Mouse (Mus musculus) brain, adult 2 months (tissue): ENCODE measurements around the gene Klk1b26.
"Not testable (repeated sequence)": the region's sequence is repeated elsewhere in the genome, so short reads cannot be mapped to it uniquely, and the experiment has no call there.

Experiments
- DNase-seq: peaks from one replicate; pipeline ENCODE4 v3.0.0; 2011; ENCODE audit warnings: low read depth, low spot score

Gene Klk1b26

DNA sequence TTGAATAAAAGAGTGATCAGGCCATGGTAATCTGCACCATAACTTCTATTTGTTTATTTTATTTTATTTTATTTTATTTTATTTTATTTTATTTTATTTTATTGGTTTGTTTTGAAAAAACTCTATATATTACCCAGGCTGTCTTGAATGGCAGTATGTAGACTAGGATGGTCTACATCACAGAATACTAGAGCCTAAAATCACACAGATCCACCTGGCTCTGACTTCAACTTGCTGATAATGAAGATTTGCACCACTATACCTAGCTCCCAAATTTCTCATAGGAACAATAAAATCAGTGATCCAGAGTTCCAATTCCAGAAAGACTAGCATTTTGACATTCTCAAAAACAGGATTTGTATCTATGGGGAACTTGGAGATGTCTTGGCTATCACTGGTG lies at the start of gene Klk1b26:
Gene Klk1b26 (plus strand): TSS at position 301 of the 400 bp plus-strand sequence.
- DNase-seq = not testable (repeated sequence)

DNA sequence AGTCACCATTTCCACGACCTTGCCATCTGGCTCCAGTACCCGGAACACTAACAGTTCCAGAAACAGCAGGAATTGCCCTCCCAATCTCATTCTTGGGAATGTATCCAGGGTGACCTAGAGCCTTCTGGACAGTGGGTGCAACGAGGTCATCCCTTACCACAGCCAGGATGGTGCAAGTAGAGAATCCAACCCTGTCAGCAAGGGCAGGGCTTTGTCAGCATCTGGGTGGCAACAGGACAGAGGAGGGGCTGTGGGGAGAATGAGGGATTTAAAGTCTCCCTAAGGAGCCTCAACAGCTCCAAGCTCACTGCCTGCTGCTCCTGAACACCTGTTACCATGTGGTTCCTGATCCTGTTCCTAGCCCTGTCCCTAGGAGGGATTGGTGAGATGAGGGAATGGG lies 45.5 kb upstream of the Klk1b26 start, which contains the start of gene Klk1b1:
Gene Klk1b1 (plus strand): TSS at position 301 of the 400 bp plus-strand sequence.
- DNase-seq = no peak

GRCm38 (mm10) chr7:43967058-43967457 lies 44.9 kb upstream of the Klk1b26 start:
- no peak for DNase-seq

DNA sequence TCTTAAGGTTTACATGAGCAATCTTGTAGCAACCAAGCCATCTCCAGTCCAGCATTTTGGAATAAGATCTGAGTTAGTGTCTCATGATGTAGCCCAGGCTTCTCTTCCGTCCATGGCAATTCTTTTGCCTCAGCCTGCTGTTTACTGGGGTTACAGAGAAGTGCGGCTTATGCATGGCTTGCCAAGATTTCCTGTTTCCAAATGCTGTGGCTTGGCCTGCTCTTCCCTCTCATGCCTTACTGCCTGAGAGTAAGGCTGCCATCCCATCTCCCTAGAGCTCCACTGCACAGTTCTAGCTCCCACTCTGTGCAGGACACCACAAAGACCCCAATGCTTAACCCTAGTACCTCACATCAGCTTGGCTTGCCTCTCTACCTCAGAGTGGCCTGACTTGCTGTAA lies 44.4 kb upstream of the Klk1b26 start:
- no peak for DNase-seq

DNA sequence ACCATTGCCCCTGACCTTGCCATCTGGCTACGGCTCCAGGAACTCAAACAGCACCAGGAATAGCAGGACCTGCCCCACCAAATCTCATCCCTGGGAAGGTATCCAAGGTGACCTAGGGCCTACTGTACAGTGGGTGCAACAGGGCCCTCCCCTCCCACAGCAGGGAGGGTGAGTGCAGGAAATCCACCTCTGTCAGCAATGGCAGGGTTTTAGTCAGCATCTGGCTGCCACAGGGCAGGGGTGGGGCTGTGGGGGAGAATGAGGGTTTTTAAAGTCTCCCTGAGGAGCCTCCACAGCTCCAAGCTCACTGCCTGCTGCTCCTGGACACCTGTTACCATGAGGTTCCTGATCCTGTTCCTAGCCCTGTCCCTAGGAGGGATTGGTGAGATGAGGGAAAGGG lies 36.2 kb upstream of the Klk1b26 start, which contains the start of gene Klk1b9:
Gene Klk1b9 (plus strand): TSS at position 301 of the 400 bp plus-strand sequence.
- DNase-seq = not testable (repeated sequence)

DNA sequence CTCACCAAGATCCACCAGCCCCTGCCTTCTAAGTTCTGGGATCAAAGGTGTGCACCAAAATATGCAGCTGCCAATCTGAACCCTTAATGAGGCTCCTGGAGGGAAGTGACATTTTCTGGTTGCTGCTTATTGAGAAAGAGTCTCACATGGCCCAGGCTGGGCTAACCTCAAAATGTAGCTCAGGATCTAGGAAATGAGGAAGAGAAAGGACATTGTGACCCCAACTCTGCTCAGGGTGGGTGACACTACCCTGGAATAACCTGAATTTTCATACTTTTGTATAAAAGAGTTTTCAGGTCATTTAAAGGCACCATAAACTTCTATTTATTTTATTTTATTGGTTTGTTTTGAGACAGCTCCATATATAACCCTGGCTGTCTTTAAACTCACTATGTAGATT lies 26.3 kb upstream of the Klk1b26 start:
- DNase-seq = no peak

DNA sequence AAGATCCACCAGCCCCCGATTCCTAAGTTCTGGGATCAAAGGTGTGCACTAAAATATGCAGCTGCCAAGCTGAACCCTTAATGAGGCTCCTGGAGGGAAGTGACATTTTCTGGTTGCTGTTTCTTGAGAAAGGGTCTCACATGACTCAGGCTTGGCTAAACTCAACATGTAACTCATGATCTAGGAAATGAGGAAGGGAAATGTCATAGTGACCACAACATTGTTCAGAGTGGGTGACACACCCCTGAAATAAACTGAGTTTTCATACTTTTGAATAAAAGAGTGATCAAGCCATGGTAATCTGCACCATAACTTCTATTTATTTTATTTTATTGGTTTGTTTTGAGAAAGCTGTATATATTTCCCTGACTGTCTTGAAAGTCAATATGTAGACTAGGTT lies 17.1 kb upstream of the Klk1b26 start:
- DNase-seq = not testable (repeated sequence)

DNA sequence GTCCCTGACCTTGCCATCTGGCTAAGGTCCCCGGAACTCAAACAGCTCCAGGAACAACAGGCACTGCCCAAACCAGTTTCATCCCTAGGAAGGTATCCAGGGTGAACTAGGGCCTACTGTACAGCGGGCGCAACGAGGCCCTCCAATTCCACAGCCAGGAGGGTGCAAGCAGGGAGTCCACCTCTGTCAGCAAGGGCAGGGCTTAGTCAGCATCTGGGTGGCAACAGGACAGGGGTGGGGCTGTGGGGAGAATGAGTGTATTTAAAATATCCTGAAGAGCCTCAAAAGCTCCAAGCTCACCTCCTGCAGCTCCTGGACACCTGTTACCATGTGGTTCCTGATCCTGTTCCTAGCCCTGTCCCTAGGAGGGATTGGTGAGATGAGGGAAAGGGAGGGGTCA lies 16.4 kb upstream of the Klk1b26 start, which contains the start of gene Klk1b11:
Gene Klk1b11 (plus strand): TSS at position 301 of the 400 bp plus-strand sequence.
- DNase-seq = not testable (repeated sequence)

DNA sequence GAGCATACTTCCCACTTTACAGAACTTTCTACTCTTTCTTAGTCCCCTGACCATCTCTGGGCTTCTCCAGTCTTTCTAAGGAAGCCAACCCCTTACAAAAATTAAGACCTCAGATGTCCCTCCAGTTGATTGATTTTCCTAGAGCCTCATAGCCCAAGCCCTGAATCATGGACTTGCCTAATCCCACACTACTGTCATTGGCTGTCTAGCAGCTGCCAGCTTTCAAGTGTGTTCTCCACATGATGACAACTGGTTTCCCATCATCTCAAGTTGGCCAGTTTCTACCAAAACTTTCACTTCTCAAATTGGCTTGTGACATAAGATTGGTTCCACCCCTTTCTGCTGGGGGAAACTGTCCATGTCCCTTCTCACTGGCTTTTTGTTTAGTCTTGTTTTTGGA lies 7.1 kb upstream of the Klk1b26 start:
- no peak for DNase-seq

DNA sequence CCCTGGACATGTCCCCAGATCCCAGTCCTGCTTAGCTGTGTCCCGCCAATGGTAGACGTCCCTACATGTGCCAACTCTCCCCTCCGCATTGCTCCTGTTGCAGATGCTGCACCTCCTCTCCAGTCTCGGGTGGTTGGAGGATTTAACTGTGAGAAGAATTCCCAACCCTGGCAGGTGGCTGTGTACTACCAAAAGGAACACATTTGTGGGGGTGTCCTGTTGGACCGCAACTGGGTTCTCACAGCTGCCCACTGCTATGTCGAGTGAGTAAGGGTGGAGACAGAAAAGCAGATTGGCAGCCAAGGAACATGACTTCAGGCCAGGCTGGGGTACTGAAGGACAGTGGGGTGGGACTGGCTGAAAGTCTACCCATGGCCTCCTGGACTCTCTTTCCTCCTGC lies 2.7 kb downstream of the Klk1b26 start:
- peak; percentile 43 for DNase-seq

- peak; percentile 41 for DNase-seq
Measured at GRCm38 (mm10) chr7:44015071-44015470, 3.1 kb downstream of the Klk1b26 start.

- DNase-seq = not testable (repeated sequence)
Measured at GRCm38 (mm10) chr7:44051990-44052389, 40.0 kb downstream of the Klk1b26 start, which contains the start of gene Klk1b27. Klk1b27 (plus strand) TSS chr7:44052290.
